Mouse (Mus musculus): ENCODE results near the gene Pcgf3. TPM values are rescaled to one million over a fixed set of nuclear protein-coding genes. Genes with fewer than 3 reads are reported as not detected.

The Pcgf3 gene
- polyA plus RNA-seq, 1 experiment from 2014 or later = 8.3 TPM

GRCm38 (mm10) chr5:108550207-108550594 is 89.2 kb downstream of the Pcgf3 start:
- DNase-seq (ENCODE audit: low spot score) = no peak

- DNase-seq (ENCODE audit: low spot score) = no peak
Observed at GRCm38 (mm10) chr5:108554041-108554440, 93.0 kb downstream of the Pcgf3 start.

Other genes with a start within 250 kb of the Pcgf3 start
- 40.6 and 43.2 TPM in 2 replicates for gene Dr1, start 192.3 kb upstream of the Pcgf3 start, polyA plus RNA-seq (2015; fragmentation: Nextera tagmentation; extraction: Ambion mirVana)
- 2.4 and 3.4 TPM in 2 replicates for gene Pigg, start 148.6 kb upstream of the Pcgf3 start, polyA plus RNA-seq (2015; fragmentation: Nextera tagmentation; extraction: Ambion mirVana)
- not detected in 2 replicates for gene Gm42517, start 93.3 kb upstream of the Pcgf3 start, polyA plus RNA-seq (2015; fragmentation: Nextera tagmentation; extraction: Ambion mirVana)
- 0.14 and 0.17 TPM in 2 replicates for gene Pde6b, start 72.8 kb upstream of the Pcgf3 start, polyA plus RNA-seq (2015; fragmentation: Nextera tagmentation; extraction: Ambion mirVana)
- gene Atp5k, start 26.8 kb upstream of the Pcgf3 start, polyA plus RNA-seq (2015; fragmentation: Nextera tagmentation; extraction: Ambion mirVana) = 551 and 578 TPM in 2 replicates
- gene Mfsd7a, start 12.3 kb upstream of the Pcgf3 start, polyA plus RNA-seq (2015; fragmentation: Nextera tagmentation; extraction: Ambion mirVana) = 0.14 and 0.27 TPM in 2 replicates
- gene Cplx1, start 88.8 kb downstream of the Pcgf3 start, polyA plus RNA-seq (2015; fragmentation: Nextera tagmentation; extraction: Ambion mirVana) = 0.20 and 0.22 TPM in 2 replicates
- 44.6 and 50.1 TPM in 2 replicates for gene Gak, start 168.5 kb downstream of the Pcgf3 start, polyA plus RNA-seq (2015; fragmentation: Nextera tagmentation; extraction: Ambion mirVana)
- 25.2 and 28.3 TPM in 2 replicates for gene Tmem175, start 168.5 kb downstream of the Pcgf3 start, polyA plus RNA-seq (2015; fragmentation: Nextera tagmentation; extraction: Ambion mirVana)
- 5.4 and 6.2 TPM in 2 replicates for gene Idua, start 199.1 kb downstream of the Pcgf3 start, polyA plus RNA-seq (2015; fragmentation: Nextera tagmentation; extraction: Ambion mirVana)
- 5.0 and 6.6 TPM in 2 replicates for gene Dgkq, start 208.4 kb downstream of the Pcgf3 start, polyA plus RNA-seq (2015; fragmentation: Nextera tagmentation; extraction: Ambion mirVana)
- 0.14 and 0.20 TPM in 2 replicates for gene Slc26a1, start 214.3 kb downstream of the Pcgf3 start, polyA plus RNA-seq (2015; fragmentation: Nextera tagmentation; extraction: Ambion mirVana)
- 4.1 and 5.1 TPM in 2 replicates for gene Fgfrl1, start 231.2 kb downstream of the Pcgf3 start, polyA plus RNA-seq (2015; fragmentation: Nextera tagmentation; extraction: Ambion mirVana)

Measured in thymus, postnatal 0 days (tissue).